Mouse (Mus musculus) forebrain, postnatal 0 days (tissue): ENCODE measurements around the gene Rbm6. TPM values are rescaled to one million over a fixed set of nuclear protein-coding genes. Genes with fewer than 3 reads are reported as not detected.

Experiments
- ATAC-seq: fragments of 200-750 bp; cut with Nextera tagmentation; 2 replicates; pipeline ENCODE4 v1.8.0; 2017; ENCODE audit warnings: mild to moderate bottlenecking, moderate library complexity
- DNase-seq: peaks from one replicate; pipeline ENCODE4 v3.0.0-alpha.2; 2015
- H3K27ac ChIP-seq: fragments of 300-500 bp; sonication (generic); 2 replicates; pipeline ENCODE4 v1.5.1; 2014; ENCODE audit warnings: low read depth, mild to moderate bottlenecking, antibody characterized with exemption, low read length, moderate library complexity, mixed read lengths
- H3K27me3 ChIP-seq: fragments of 300-500 bp; sonication (generic); 2 replicates; pipeline ENCODE4 v1.6.1; 2014; ENCODE audit warnings: mild to moderate bottlenecking, low read length, mixed read lengths; ENCODE audit not compliant: insufficient read depth
- H3K36me3 ChIP-seq: fragments of 300-500 bp; sonication (generic); 2 replicates; pipeline ENCODE4 v1.6.1; 2014; ENCODE audit warnings: mild to moderate bottlenecking, moderate library complexity; ENCODE audit not compliant: insufficient read depth
- H3K4me1 ChIP-seq: fragments of 300-500 bp; sonication (generic); 2 replicates; pipeline ENCODE4 v1.6.1; 2014; ENCODE audit warnings: antibody characterized with exemption; ENCODE audit not compliant: insufficient read depth
- H3K4me2 ChIP-seq: fragments of 300-500 bp; sonication (generic); 2 replicates; pipeline ENCODE4 v1.6.1; 2014; ENCODE audit warnings: low read depth, mild to moderate bottlenecking, moderate library complexity
- H3K4me3 ChIP-seq: fragments of 300-500 bp; sonication (generic); 2 replicates; pipeline ENCODE4 v1.5.1; 2014; ENCODE audit warnings: low read depth, low read length, mixed read lengths
- H3K9ac ChIP-seq: fragments of 300-500 bp; sonication (generic); 2 replicates; pipeline ENCODE4 v1.6.1; 2014; ENCODE audit warnings: mild to moderate bottlenecking
- H3K9me3 ChIP-seq: fragments of 300-500 bp; sonication (generic); 2 replicates; pipeline ENCODE4 v1.6.1; 2016; ENCODE audit warnings: low read length
- CTCF ChIP-seq: sonication (generic); IDR thresholded peaks from 2 replicates; pipeline ENCODE4 v1.5.1; 2016; ENCODE audit warnings: antibody characterized with exemption, control low read depth, low read depth
- WGBS: fragments of 180-500 bp; shearing (Covaris S2); extraction: QIAGEN DNeasy Blood & Tissue Kit; methylation state at CpG from one replicate; pipeline ENCODE4 v1.1.7; 2014; 5-methylcytosine and 5-hydroxymethylcytosine counted together
- polyA plus RNA-seq: library from polyadenylated mRNA; unstranded; fragments of >200 nt; fragmentation: Nextera tagmentation; extraction: Ambion mirVana; gene quantifications from 2 replicates; pipeline ENCODE4 v1.2.1, GENCODE M21; 2015
- total RNA-seq: library from RNA; depleted of rRNA; stranded (reverse); fragments of >200 nt; gene quantifications from 2 replicates; pipeline ENCODE4 v1.2.3, GENCODE M21; 2014

Gene Rbm6
- total and polyA plus RNA-seq, 2 experiments from 2014 or later: 59.5 to 78.3 TPM

DNA sequence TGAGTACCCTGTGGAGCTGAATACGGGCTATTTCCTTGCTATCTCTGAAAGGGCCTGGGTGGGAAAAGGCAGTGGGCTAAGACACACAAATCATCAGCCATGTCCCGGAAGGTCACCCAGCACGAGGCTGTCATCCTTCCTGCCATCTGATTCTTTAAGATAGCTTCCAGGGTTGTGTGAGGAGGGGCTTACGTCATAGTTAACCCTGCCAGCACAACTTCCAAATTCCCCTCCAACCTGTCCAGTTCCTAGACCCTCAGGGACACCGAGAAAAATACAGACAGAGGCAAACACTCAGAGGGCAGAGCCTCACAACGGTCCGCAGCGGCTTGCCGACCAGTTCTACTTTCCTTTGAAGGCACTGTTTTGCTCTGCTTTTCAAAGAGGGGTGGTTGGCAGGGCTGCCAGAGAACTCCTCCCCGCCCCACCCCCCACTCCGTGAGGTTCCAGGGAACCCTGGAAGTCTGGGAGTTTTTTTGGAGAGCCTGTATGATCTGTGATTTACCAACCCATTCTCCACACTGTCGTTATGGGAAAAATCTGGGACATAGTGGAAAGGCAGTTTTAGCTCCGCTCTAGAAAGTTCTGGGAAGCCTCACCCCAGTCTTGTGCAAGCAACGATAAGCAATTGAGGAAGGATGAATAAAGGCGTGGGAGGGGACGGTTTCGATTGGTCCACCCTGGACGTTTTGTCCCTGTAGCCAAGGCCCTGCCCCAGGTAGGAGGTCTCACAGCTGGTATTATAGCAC lies 35.5 kb upstream of the Rbm6 start:
- H3K27ac ChIP-seq: no peak overlapping the region

DNA sequence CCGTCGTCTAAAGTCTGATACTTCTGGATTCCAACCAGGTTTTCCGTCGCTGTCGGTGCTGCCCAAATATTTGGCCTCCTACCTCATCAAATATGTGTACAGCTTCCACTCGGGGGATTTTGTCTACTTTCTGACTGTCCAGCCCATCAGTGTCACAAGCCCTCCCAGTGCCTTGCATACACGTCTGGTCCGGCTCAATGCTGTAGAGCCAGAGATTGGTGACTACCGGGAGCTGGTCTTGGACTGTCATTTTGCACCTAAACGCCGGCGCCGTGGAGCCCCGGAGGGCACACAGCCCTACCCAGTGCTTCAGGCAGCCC lies 34.7 kb upstream of the Rbm6 start:
- H3K27me3 ChIP-seq: no peaks in the 10 kb centered on the region
- no peak overlapping the region for H3K4me3 ChIP-seq
- H3K27ac ChIP-seq: no peak overlapping the region
- no peaks in the 10 kb centered on the region; the same call in 1 of the 2 replicates for H3K4me1 ChIP-seq
- H3K36me3 ChIP-seq: peaks cover 2% of the 10 kb centered on the region
- TF ChIP-seq CTCF: no peak
- H3K9ac ChIP-seq: no peak overlapping the region
- no peak overlapping the region for H3K4me2 ChIP-seq
- H3K9me3 ChIP-seq: no peaks in the 10 kb centered on the region
- DNase-seq: no peak
- WGBS: 81% methylated on average over 14 of the region's 14 CpGs
- ATAC-seq: no peak

More for the DNA sequence above, 35.5 kb upstream of the Rbm6 start:
- DNase-seq (no peak), ATAC-seq (no peak)
- Histone ChIP-seq H3K9ac (no peak overlapping the region), H3K27me3 (no peaks in the 10 kb centered on the region), H3K4me3 (no peak overlapping the region), H3K4me2 (no peak overlapping the region), H3K4me1 (no peaks in the 10 kb centered on the region; the same call in 1 of the 2 replicates), H3K9me3 (no peaks in the 10 kb centered on the region), H3K36me3 (no peaks in the 10 kb centered on the region)
- TF ChIP-seq CTCF: no peak
- WGBS: 24% methylated on average over 18 of the region's 18 CpGs

DNA sequence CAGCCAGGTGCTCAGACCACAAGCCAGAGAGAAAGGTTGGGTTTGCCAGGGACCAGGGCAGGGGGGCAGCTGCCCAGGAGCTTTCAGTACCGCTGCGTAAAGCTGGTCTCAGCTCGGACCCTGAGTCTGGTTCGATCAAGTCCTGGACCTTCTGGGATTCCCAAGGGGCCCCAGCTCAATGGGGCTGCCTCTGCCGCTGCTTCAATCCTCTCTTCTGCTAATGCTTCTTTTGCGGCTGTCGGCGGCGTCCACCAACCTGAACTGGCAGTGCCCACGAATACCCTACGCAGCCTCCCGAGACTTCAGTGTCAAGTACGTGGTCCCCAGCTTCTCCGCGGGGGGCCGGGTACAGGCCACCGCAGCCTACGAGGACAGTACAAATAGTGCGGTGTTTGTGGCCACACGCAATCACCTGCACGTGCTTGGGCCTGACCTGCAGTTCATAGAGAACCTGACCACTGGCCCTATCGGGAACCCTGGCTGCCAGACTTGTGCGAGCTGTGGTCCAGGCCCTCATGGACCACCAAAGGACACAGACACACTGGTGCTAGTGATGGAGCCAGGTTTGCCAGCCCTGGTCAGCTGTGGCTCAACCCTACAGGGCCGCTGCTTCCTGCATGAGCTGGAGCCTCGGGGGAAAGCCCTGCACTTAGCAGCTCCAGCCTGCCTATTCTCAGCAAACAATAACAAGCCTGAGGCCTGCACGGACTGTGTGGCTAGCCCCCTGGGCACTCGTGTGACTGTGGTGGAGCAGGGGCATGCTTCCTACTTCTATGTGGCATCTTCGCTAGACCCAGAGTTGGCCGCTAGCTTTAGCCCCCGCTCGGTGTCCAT lies 34.1 kb upstream of the Rbm6 start:
- no peak for DNase-seq
- ATAC-seq: no peak

DNA sequence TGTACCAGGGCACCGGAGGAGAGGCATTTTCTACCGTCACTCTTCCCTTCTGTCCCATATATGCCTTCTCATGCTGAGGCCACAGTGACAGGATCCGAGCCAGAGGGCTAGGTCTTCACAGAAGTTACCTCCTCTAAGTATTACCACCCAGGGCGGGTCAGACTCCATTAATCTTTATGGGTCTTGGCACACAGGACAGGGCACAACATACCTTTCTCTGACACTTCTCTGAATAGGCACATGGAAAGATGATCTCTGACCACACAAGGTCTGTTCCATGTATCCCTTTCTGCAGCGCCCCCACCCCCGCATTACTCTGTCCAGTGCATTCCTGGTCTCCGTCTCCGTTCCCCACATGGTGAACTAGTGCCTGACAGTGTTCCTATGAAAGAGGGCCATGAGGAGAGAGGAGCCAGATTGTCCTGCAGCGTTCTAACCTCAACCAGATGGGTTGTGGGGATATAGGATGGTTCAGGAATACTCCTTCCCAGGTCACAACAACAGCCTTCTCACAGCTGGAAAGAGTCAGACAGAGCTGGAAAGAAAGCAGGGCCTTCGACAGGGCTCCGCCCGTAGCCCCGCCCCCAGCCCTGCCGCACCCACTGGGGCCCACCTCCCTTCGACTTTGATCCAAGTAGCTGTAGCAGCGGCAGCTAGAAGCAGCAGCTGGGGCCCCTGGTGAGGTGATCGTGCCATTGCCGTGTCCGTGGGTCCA lies 33.4 kb upstream of the Rbm6 start, which contains the start of gene Mst1r:
Mst1r (plus strand) TSS at position 622 of the 715 bp plus-strand sequence.
- no peak for TF ChIP-seq CTCF
- 24% methylated on average over 19 of the region's 19 CpGs for WGBS

More for the DNA sequence above, 34.1 kb upstream of the Rbm6 start:
- Histone ChIP-seq H3K27ac (no peak overlapping the region), H3K27me3 (no peaks in the 10 kb centered on the region), H3K4me2 (peak overlapping the region; percentile 41), H3K4me3 (peak overlapping the region; percentile 14; the same call in 1 of the 2 replicates), H3K9me3 (no peaks in the 10 kb centered on the region), H3K36me3 (peaks cover 6% of the 10 kb centered on the region), H3K4me1 (no peaks in the 10 kb centered on the region; the same call in 1 of the 2 replicates), H3K9ac (peak overlapping the region; percentile 35)
- 48% methylated on average over 31 of the region's 31 CpGs for WGBS
- no peak for TF ChIP-seq CTCF

DNA sequence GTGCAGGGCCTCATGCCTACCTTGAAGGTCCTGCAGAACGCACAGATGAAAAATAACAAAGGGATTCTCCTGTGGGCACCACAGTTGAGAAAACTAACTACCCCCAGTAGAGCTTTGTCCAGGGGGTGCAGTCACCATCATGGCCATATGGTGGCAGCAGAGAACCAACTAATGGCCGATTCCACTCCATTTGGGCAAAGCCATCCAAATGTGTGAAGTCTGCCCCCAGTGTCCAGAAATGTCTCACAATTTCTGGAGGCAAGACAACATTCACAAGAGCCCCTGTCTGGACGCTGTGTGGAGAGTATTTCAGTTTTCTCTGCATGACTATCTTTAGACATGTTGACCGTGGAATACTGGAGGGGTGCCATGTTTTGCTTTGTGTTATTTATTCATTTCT lies 31.7 kb upstream of the Rbm6 start:
- H3K9me3 ChIP-seq: no peaks in the 10 kb centered on the region
- no peak overlapping the region for H3K4me2 ChIP-seq
- ATAC-seq (peak; percentile 71), DNase-seq (peak; percentile 92)
- H3K27me3 ChIP-seq: no peaks in the 10 kb centered on the region
- no peak overlapping the region for H3K4me3 ChIP-seq
- H3K4me1 ChIP-seq: no peaks in the 10 kb centered on the region; the same call in 1 of the 2 replicates
- WGBS: 2% methylated on average over 4 of the region's 4 CpGs
- no peak overlapping the region for H3K27ac ChIP-seq
- peaks cover 13% of the 10 kb centered on the region for H3K36me3 ChIP-seq
- peak; percentile 98 for TF ChIP-seq CTCF
- no peak overlapping the region for H3K9ac ChIP-seq

More for the DNA sequence above, 33.4 kb upstream of the Rbm6 start, which contains the start of gene Mst1r:
- Histone ChIP-seq H3K4me1 (no peaks in the 10 kb centered on the region; the same call in 1 of the 2 replicates), H3K27ac (no peak within 1 kb of the TSS), H3K36me3 (peaks cover 6% of the 10 kb centered on the region), H3K9ac (peak within 1 kb of the TSS; percentile 35), H3K27me3 (no peaks in the 10 kb centered on the region), H3K4me2 (peak within 1 kb of the TSS; percentile 41), H3K4me3 (peak within 1 kb of the TSS; percentile 14; the same call in 1 of the 2 replicates), H3K9me3 (no peaks in the 10 kb centered on the region)
- peak; percentile 33 for DNase-seq
- ATAC-seq: no peak

DNA sequence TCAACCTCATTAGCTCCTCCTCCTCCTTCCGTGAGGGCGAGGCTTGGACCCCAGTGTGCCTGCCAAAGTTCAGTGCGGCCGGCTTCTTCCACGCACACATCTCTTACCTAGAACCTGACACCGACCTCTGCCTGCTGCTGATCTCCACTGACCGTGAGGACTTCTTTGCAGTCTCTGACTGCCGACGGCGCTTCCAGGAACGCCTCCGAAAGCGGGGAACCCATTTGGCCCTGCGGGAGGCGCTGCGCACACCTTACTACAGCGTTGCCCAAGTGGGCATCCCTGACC lies 28.5 kb upstream of the Rbm6 start:
- DNase-seq: no peak
- Histone ChIP-seq H3K4me2 (peak overlapping the region; percentile 66), H3K27me3 (no peaks in the 10 kb centered on the region), H3K27ac (no peak overlapping the region), H3K4me3 (peak overlapping the region; percentile 34), H3K9ac (peak overlapping the region; percentile 44; the same call in 1 of the 2 replicates), H3K36me3 (peaks cover 17% of the 10 kb centered on the region), H3K9me3 (no peaks in the 10 kb centered on the region), H3K4me1 (no peaks in the 10 kb centered on the region; the same call in 1 of the 2 replicates)
- ATAC-seq: 0 out of 2 replicates have a peak, but pooled peaks have one; percentile 1
- 15% methylated on average over 17 of the region's 17 CpGs for WGBS
- no peak for TF ChIP-seq CTCF
